Mouse (Mus musculus): ENCODE measurements around the gene Ddx39.

DNA sequence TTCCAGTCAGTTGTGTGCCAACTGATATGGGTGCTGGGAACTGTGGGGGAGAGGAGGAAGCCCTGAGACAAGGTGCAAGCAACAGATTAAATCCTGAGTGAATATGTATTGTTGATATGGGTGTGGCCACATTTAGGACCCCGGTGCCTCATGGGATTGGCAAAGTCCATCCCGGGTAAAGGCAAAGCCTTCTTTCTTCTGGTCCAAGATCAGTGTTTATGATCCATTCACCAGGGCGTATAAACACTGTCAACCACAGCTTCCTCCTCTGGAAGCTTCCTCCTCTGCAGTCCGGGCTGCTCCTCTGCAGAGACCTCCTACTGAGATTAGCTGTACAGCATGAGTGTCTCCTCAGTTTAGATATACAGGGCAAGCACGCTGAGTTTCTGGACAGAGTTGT lies 53.5 kb downstream of the Ddx39 start:
- TF ChIP-seq CTCF (conservative IDR thresholded peaks at IDR 0.05; ENCODE audit: low read length) (no peak), NANOG (IDR thresholded peaks at IDR 0.05; ENCODE audit: borderline replicate concordance, low read length) (no peak), POU5F1 (IDR thresholded peaks at IDR 0.05; ENCODE audit: borderline replicate concordance, low read length) (no peak)
